Mouse (Mus musculus): ENCODE measurements around the gene Pln. TPM values are rescaled to one million over a fixed set of nuclear protein-coding genes. Genes with fewer than 3 reads are reported as not detected.

Pln gene
- total and polyA plus RNA-seq, 3 experiments = 5,608 to 9,883 (median 7,152) TPM

DNA sequence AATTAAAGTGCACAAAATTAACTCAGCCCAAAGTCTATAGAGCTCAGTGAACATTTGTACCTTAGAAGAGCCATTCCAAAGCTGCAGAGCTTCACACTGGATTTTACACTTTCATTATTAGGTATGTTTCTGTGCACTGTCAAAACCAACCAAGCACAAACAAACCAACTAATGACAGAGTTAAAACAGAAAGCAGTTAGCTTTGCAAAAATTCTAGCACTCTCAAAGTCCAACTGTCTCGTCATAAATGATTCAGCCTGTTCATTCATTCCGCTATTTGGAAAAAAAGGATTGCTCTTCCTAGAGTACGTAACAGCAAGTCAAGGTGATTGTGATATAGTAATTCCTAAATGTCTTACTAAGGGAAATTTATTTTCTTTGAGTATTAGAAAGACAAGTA lies 21.5 kb downstream of the Pln start:
- Histone ChIP-seq H3K79me2 (replicated peaks; ENCODE audit: control insufficient read depth, insufficient read depth, low read length) (peaks cover 7% of the 10 kb centered on the region), H3K27ac (no peak overlapping the region), H3K4me3 (no peak overlapping the region), H3K27me3 (ENCODE audit: control insufficient read depth, insufficient read depth, low read length) (no peaks in the 10 kb centered on the region), H3K9ac (ENCODE audit: low read depth, low read length) (no peak overlapping the region), H3K36me3 (ENCODE audit: control insufficient read depth, insufficient read depth, low read length) (peaks cover 35% of the 10 kb centered on the region), H3K4me1 (ENCODE audit: control insufficient read depth, insufficient read depth, low read length) (peaks cover 4% of the 10 kb centered on the region)
- DNase-seq = no peak
- TF ChIP-seq EP300 (IDR thresholded peaks at IDR 0.05; ENCODE audit: insufficient read depth, low read depth, low read length) (no peak), POLR2A (IDR thresholded peaks at IDR 0.05; ENCODE audit: insufficient read depth, low read depth, low read length) (no peak), CTCF (IDR thresholded peaks at IDR 0.05) (no peak)
- intact Hi-C loops (cut with DNase I) = no loop called here
- 77% methylated on average over 3 of the region's 3 CpGs for WGBS

- Histone ChIP-seq H3K36me3 (ENCODE audit: control insufficient read depth, insufficient read depth, low read length) (peaks cover 26% of the 10 kb centered on the region), H3K79me2 (replicated peaks; ENCODE audit: control insufficient read depth, insufficient read depth, low read length) (peaks cover 10% of the 10 kb centered on the region), H3K27ac (no peak overlapping the region), H3K4me1 (ENCODE audit: control insufficient read depth, insufficient read depth, low read length) (peaks cover 4% of the 10 kb centered on the region), H3K27me3 (ENCODE audit: control insufficient read depth, insufficient read depth, low read length) (no peaks in the 10 kb centered on the region), H3K4me3 (no peak overlapping the region), H3K9ac (ENCODE audit: low read depth, low read length) (no peak overlapping the region)
- intact Hi-C loops (cut with DNase I) = no loop called here
- TF ChIP-seq CTCF (IDR thresholded peaks at IDR 0.05) (no peak), POLR2A (IDR thresholded peaks at IDR 0.05; ENCODE audit: insufficient read depth, low read depth, low read length) (no peak), EP300 (IDR thresholded peaks at IDR 0.05; ENCODE audit: insufficient read depth, low read depth, low read length) (no peak)
- no peak for DNase-seq
These were observed 26.8 kb downstream of the Pln start for GRCm38 (mm10) chr10:53364311-53364710.

- WGBS = 86% methylated on average over 2 of the region's 2 CpGs
- Histone ChIP-seq H3K79me2 (replicated peaks; ENCODE audit: control insufficient read depth, insufficient read depth, low read length) (peaks cover 6% of the 10 kb centered on the region), H3K27ac (no peak overlapping the region), H3K4me3 (no peak overlapping the region), H3K4me1 (ENCODE audit: control insufficient read depth, insufficient read depth, low read length) (no peaks in the 10 kb centered on the region; the same call in 1 of the 2 replicates), H3K9ac (ENCODE audit: low read depth, low read length) (no peak overlapping the region), H3K27me3 (ENCODE audit: control insufficient read depth, insufficient read depth, low read length) (no peaks in the 10 kb centered on the region), H3K36me3 (ENCODE audit: control insufficient read depth, insufficient read depth, low read length) (peaks cover 16% of the 10 kb centered on the region)
- no peak for DNase-seq
- TF ChIP-seq CTCF (IDR thresholded peaks at IDR 0.05) (no peak), POLR2A (IDR thresholded peaks at IDR 0.05; ENCODE audit: insufficient read depth, low read depth, low read length) (no peak), EP300 (IDR thresholded peaks at IDR 0.05; ENCODE audit: insufficient read depth, low read depth, low read length) (no peak)
- intact Hi-C loops (cut with DNase I) = no loop called here
These were observed 29.8 kb downstream of the Pln start for GRCm38 (mm10) chr10:53367265-53367664.

GRCm38 (mm10) chr10:53373885-53374578 lies 36.6 kb downstream of the Pln start:
- Histone ChIP-seq H3K36me3 (ENCODE audit: control insufficient read depth, insufficient read depth, low read length) (peaks cover 13% of the 10 kb centered on the region), H3K79me2 (replicated peaks; ENCODE audit: control insufficient read depth, insufficient read depth, low read length) (0 out of 2 replicates have a peak, but pooled peaks cover 3% of the 10 kb centered on the region), H3K27ac (no peak overlapping the region), H3K4me3 (no peak overlapping the region), H3K9ac (ENCODE audit: low read depth, low read length) (no peak overlapping the region), H3K27me3 (ENCODE audit: control insufficient read depth, insufficient read depth, low read length) (no peaks in the 10 kb centered on the region), H3K4me1 (ENCODE audit: control insufficient read depth, insufficient read depth, low read length) (peaks cover 5% of the 10 kb centered on the region)
- 83% methylated on average over 6 of the region's 6 CpGs for WGBS
- DNase-seq = no peak
- intact Hi-C loops (cut with DNase I) = no loop called here
- TF ChIP-seq POLR2A (IDR thresholded peaks at IDR 0.05; ENCODE audit: insufficient read depth, low read depth, low read length) (no peak), CTCF (IDR thresholded peaks at IDR 0.05) (no peak), EP300 (IDR thresholded peaks at IDR 0.05; ENCODE audit: insufficient read depth, low read depth, low read length) (no peak)

DNA sequence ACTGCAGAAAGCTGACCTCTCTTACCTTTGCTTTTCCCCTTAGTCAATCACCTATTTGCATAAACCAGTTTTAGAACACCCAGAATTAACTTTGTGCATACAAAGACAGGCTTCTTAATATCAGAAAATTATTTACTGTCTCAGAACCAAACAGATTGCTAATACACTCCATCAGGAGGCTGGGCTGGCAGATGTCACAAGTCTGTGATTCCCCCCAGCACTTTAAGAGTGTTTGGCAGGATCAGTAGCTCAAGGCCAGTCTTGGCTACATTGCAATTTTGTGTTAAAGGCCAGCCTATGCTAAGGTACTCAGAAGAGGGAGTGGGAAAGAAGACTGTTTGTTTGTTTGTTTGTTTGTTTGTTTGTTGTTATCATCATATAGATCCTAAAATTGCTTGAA lies 39.6 kb downstream of the Pln start:
- no peak for TF ChIP-seq EP300 (IDR thresholded peaks at IDR 0.05; ENCODE audit: insufficient read depth, low read depth, low read length)
- no peak for TF ChIP-seq POLR2A (IDR thresholded peaks at IDR 0.05; ENCODE audit: insufficient read depth, low read depth, low read length)
- no peak for TF ChIP-seq CTCF (IDR thresholded peaks at IDR 0.05)

DNA sequence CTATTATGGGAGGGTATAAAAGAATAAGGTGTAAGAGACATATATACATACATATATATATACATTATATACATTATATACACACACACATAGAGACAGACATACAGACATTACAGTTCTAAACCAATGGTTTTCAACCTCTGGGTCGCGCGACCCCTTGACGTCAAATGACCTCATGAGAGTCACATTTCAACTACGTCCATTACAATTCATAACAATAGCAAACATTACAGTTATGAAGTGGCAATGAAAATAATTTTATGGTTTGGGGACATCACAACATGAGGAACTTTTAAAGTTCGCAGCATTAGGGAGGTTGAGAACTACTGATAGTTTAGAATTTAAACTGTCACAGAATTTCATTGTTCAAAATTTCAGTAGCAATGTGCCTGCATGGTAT lies 40.8 kb downstream of the Pln start:
- intact Hi-C loops (cut with DNase I) = loop anchor here (2.0 kb wide), 2 partner anchors 59 to 85 kb away; no protein-coding TSS in a partner anchor
- Histone ChIP-seq H3K27ac (peak overlapping the region; percentile 99), H3K36me3 (ENCODE audit: control insufficient read depth, insufficient read depth, low read length) (peaks cover 15% of the 10 kb centered on the region), H3K4me1 (ENCODE audit: control insufficient read depth, insufficient read depth, low read length) (peaks cover 7% of the 10 kb centered on the region), H3K27me3 (ENCODE audit: control insufficient read depth, insufficient read depth, low read length) (no peaks in the 10 kb centered on the region), H3K9ac (ENCODE audit: low read depth, low read length) (peak overlapping the region; percentile 100; the same call in 1 of the 2 replicates), H3K79me2 (replicated peaks; ENCODE audit: control insufficient read depth, insufficient read depth, low read length) (peaks cover 5% of the 10 kb centered on the region), H3K4me3 (peak overlapping the region; percentile 98)
- 30% methylated on average over 6 of the region's 6 CpGs for WGBS
- DNase-seq = no peak
- no peak for TF ChIP-seq CTCF (IDR thresholded peaks at IDR 0.05)
- no peak for TF ChIP-seq POLR2A (IDR thresholded peaks at IDR 0.05; ENCODE audit: insufficient read depth, low read depth, low read length)
- TF ChIP-seq EP300 (IDR thresholded peaks at IDR 0.05; ENCODE audit: insufficient read depth, low read depth, low read length) = no peak

More for the DNA sequence above, 39.6 kb downstream of the Pln start:
- no peak for DNase-seq
- Histone ChIP-seq H3K27me3 (ENCODE audit: control insufficient read depth, insufficient read depth, low read length) (no peaks in the 10 kb centered on the region), H3K27ac (peak overlapping the region; percentile 24; the same call in 1 of the 2 replicates), H3K4me3 (peak overlapping the region; percentile 98; the same call in 1 of the 2 replicates), H3K4me1 (ENCODE audit: control insufficient read depth, insufficient read depth, low read length) (peaks cover 7% of the 10 kb centered on the region), H3K79me2 (replicated peaks; ENCODE audit: control insufficient read depth, insufficient read depth, low read length) (peaks cover 5% of the 10 kb centered on the region), H3K9ac (ENCODE audit: low read depth, low read length) (no peak overlapping the region), H3K36me3 (ENCODE audit: control insufficient read depth, insufficient read depth, low read length) (peaks cover 15% of the 10 kb centered on the region)
- intact Hi-C loops (cut with DNase I) = no loop called here
